Mouse (Mus musculus) bone marrow, adult 2 months (tissue): ENCODE results near the gene Lgals1.

ENCODE experiments used
- CTCF ChIP-seq: fragments of 200-500 bp; IDR thresholded peaks from 2 replicates; pipeline ENCODE4 v1.5.1; 2011; ENCODE audit warnings: low read length, control low read depth; ENCODE audit not compliant: control insufficient read depth, insufficient read depth
- POLR2A ChIP-seq: fragments of 200-500 bp; IDR thresholded peaks from 2 replicates; pipeline ENCODE4 v1.6.1; 2011; ENCODE audit warnings: low read depth, mild to moderate bottlenecking, control low read depth, low read length, borderline replicate concordance; ENCODE audit not compliant: control insufficient read depth

DNA sequence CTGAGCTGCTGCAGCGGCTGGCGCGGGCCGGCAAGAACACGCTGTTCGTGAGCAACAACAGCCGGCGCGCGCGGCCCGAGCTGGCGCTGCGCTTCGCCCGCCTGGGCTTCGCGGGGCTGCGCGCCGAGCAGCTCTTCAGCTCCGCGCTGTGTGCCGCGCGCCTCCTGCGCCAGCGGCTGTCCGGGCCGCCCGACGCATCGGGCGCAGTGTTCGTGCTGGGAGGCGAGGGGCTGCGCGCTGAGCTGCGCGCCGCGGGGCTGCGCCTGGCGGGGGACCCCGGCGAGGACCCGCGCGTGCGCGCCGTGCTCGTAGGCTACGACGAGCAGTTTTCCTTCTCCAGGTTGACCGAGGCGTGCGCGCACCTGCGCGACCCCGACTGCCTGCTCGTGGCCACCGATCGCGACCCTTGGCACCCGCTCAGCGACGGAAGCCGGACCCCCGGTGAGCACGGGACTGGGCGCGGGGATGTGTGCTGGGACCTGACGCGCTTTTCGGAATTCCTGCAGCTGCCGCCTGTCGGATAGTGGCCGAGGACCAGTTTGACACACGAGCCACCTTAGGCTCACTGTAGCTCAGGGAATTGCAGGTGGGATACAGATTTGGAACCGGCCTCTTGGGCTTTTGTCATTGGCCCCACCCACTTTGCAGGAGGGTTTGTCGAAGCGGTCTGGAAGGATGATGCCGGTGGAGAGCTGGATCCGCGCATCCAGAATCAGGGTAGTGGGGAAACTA is 12.3 kb upstream of the Lgals1 start:
- TF ChIP-seq CTCF (no peak), POLR2A (no peak)
